25 mouse cellular contexts compared by ENCODE assay signal in genomic region chr1:119523826-119524225, GRCm38 (mm10). TPM values are rescaled to one million over a fixed set of nuclear protein-coding genes. Genes with fewer than 3 reads are reported as not detected.
DNase-seq lines count a peak whose midpoint lies in the region; TF ChIP-seq lines count a peak whose summit lies in the region.
"Had no signal": no experiment of that assay in that cellular context is flagged by ENCODE, and none has a peak within 500 bp of the region (broad histone marks: within the 10 kb centered on the region; RNA-seq: fewer than 3 reads in every experiment).

No protein-coding gene starts in this region.

- peaks cover 15% of the 10 kb centered on the region for H3K4me1 ChIP-seq in testis, adult 2 months (ENCODE audit: control insufficient read depth, insufficient read depth, low read length)

- H3K27ac ChIP-seq in testis, adult 2 months (ENCODE audit: control insufficient read depth, insufficient read depth, low read depth, low read length), result peak overlapping the region; percentile 40
- H3K27ac ChIP-seq: embryonic facial prominence, embryonic 10.5 days; embryonic facial prominence, embryonic 15.5 days; heart, embryonic 13.5 days; hindbrain, embryonic 10.5 days; liver, embryonic 13.5 days; midbrain, embryonic 12.5 days; neural tube, embryonic 12.5 days; stomach, postnatal 0 days had no signal

- TF ChIP-seq POLR2A in testis, adult 2 months (IDR thresholded peaks at IDR 0.05; ENCODE audit: control insufficient read depth, low read depth, low read length), result no peak

- TF ChIP-seq CTCF in testis, adult 2 months (IDR thresholded peaks at IDR 0.05; ENCODE audit: control insufficient read depth, insufficient read depth, insufficient replicate concordance, low read depth, low read length), result no peak

- no peaks in the 10 kb centered on the region for H3K36me3 ChIP-seq in testis, adult 2 months (ENCODE audit: control insufficient read depth, insufficient read depth, low read length)

- peak overlapping the region; percentile 42 for H3K4me3 ChIP-seq in testis, adult 2 months (ENCODE audit: control insufficient read depth, low read depth, low read length)
- H3K4me3 ChIP-seq: embryonic facial prominence, embryonic 10.5 days; embryonic facial prominence, embryonic 15.5 days; heart, embryonic 13.5 days; hindbrain, embryonic 10.5 days; liver, embryonic 13.5 days; megakaryocyte, embryonic 14.5 days; midbrain, embryonic 12.5 days; myocyte; neural tube, embryonic 12.5 days had no signal

- no peaks in the 10 kb centered on the region for H3K27me3 ChIP-seq in testis, adult 2 months (ENCODE audit: control insufficient read depth, insufficient read depth, low read length)
- H3K27me3 ChIP-seq: embryonic facial prominence, embryonic 15.5 days; heart, embryonic 13.5 days; liver, embryonic 13.5 days; midbrain, embryonic 12.5 days; neural tube, embryonic 12.5 days had no signal

- DNase-seq in heart, adult 11 months, result peak; percentile 90
- DNase-seq in heart, adult 18-20 months, result no peak
- no peak for DNase-seq in testis, postnatal 14 days (ENCODE audit: low spot score)
- peak; percentile 30 to 58 for DNase-seq in kidney, postnatal 25 days
- no peak for DNase-seq in urinary bladder, adult 2 months (ENCODE audit: low spot score)
- no peak for DNase-seq in gastrocnemius, postnatal 10 days
- DNase-seq: adrenal gland, adult 8-10 months; cerebellum, adult 2 months; gastrocnemius, postnatal 36 days; heart, postnatal 10 days; left cerebral cortex, postnatal 4 days; liver, embryonic 13.5 days; lung, adult 18-20 months; lung, postnatal 4 days; right cerebral cortex, adult 18-20 months had no signal

RNA-seq across cellular contexts. Expression of gene Tmem185b, which starts 2.1 kb away (rescaled TPM):
- total RNA-seq in heart, adult 18-20 months (2021), result 10 to 100 TPM; 13.5 to 15.6 TPM
- 11.6 and 13.9 TPM in 2 replicates for polyA plus RNA-seq in testis, adult 2 months (2012; rRNA removed)
- 16.6 and 21.7 TPM in 2 replicates for polyA plus RNA-seq in urinary bladder, adult 2 months (2012; rRNA removed)
- total RNA-seq in gastrocnemius, postnatal 10 days (2021), result 1 to 10 TPM; 7.5 to 8.5 TPM

RNA-seq across cellular contexts. Expression of gene Ralb, which starts 19.2 kb away (rescaled TPM):
- total RNA-seq in heart, adult 18-20 months (2021), result 10 to 100 TPM; 25.0 to 27.9 TPM
- polyA plus RNA-seq in testis, adult 2 months (2012; rRNA removed), result 13.8 and 16.0 TPM in 2 replicates
- 53.3 and 59.1 TPM in 2 replicates for polyA plus RNA-seq in urinary bladder, adult 2 months (2012; rRNA removed)
- 10 to 100 TPM; 23.8 to 29.8 TPM for total RNA-seq in gastrocnemius, postnatal 10 days (2021)

Comparison
In these comparisons a context has a peak if more than half of its experiments do, and no peak if none do; other contexts are left out.
1. DNase-seq: peak in heart, adult 11 months (single experiment) and kidney, postnatal 25 days (2 of 2); none in heart, adult 18-20 months (0 of 2), testis, postnatal 14 days (single experiment), urinary bladder, adult 2 months (single experiment) and gastrocnemius, postnatal 10 days (single experiment).